Mouse (Mus musculus): ENCODE measurements around the gene Birc3.

- TF ChIP-seq POLR2A (IDR thresholded peaks at IDR 0.05; ENCODE audit: low read depth, low read length) (no peak), CTCF (IDR thresholded peaks at IDR 0.05; ENCODE audit: extremely low read depth, insufficient read length, insufficient replicate concordance, low read depth, low read length) (no peak)
These were observed 36.7 kb downstream of the Birc3 start for GRCm38 (mm10) chr9:7836331-7836730.

Measured in small intestine, adult 2 months (tissue).